Mouse (Mus musculus) heart, postnatal 0 days (tissue): ENCODE data around the gene Slc38a7. TPM values are rescaled to one million over a fixed set of nuclear protein-coding genes. Genes with fewer than 3 reads are reported as not detected.
"Not testable (repeated sequence)": the region's sequence is repeated elsewhere in the genome, so short reads cannot be mapped to it uniquely, and the experiment has no call there.

Experiments used
- ATAC-seq: fragments of 200-750 bp; cut with Nextera tagmentation; 2 replicates; pipeline ENCODE4 v1.8.0; 2017; ENCODE audit warnings: low read depth, moderate number of reproducible peaks, moderate library complexity; ENCODE audit not compliant: insufficient read depth
- DNase-seq: peaks from one replicate; pipeline ENCODE4 v3.0.0-alpha.2; 2016; ENCODE audit warnings: low spot score
- H3K27ac ChIP-seq: fragments of 300-500 bp; sonication (generic); 2 replicates; pipeline ENCODE4 v1.5.1; 2014; ENCODE audit warnings: low read depth, mild to moderate bottlenecking
- H3K27me3 ChIP-seq: fragments of 300-500 bp; sonication (generic); 2 replicates; pipeline ENCODE4 v1.6.1; 2014; ENCODE audit warnings: low read length, mixed read lengths; ENCODE audit not compliant: control insufficient read depth, insufficient read depth
- H3K36me3 ChIP-seq: fragments of 300-500 bp; sonication (generic); replicated peaks from 2 replicates; pipeline ENCODE4 v1.6.1; 2014; ENCODE audit warnings: low read length, mixed read lengths; ENCODE audit not compliant: control insufficient read depth, insufficient read depth
- H3K4me1 ChIP-seq: fragments of 300-500 bp; sonication (generic); 2 replicates; pipeline ENCODE4 v1.6.1; 2014; ENCODE audit warnings: antibody characterized with exemption; ENCODE audit not compliant: control insufficient read depth, insufficient read depth
- H3K4me2 ChIP-seq: fragments of 300-500 bp; sonication (generic); 2 replicates; pipeline ENCODE4 v1.6.1; 2014; ENCODE audit warnings: low read depth, mild to moderate bottlenecking, low read length, moderate library complexity
- H3K4me3 ChIP-seq: fragments of 300-500 bp; sonication (generic); 2 replicates; pipeline ENCODE4 v1.5.1; 2014; ENCODE audit warnings: low read depth, low read length
- H3K9ac ChIP-seq: fragments of 300-500 bp; sonication (generic); replicated peaks from 2 replicates; pipeline ENCODE4 v1.6.1; 2014; ENCODE audit warnings: low read depth, low read length, mixed read lengths
- H3K9me3 ChIP-seq: fragments of 300-500 bp; sonication (generic); replicated peaks from 2 replicates; pipeline ENCODE4 v1.6.1; 2016; ENCODE audit warnings: low read length; ENCODE audit not compliant: control insufficient read depth
- CTCF ChIP-seq: IDR thresholded peaks from 2 replicates; pipeline ENCODE4 v1.5.1; 2016; ENCODE audit warnings: antibody characterized with exemption, control low read depth, low read depth
- EP300 ChIP-seq: IDR thresholded peaks from 2 replicates; pipeline ENCODE4 v1.6.1; 2016; ENCODE audit warnings: antibody characterized with exemption, low read depth
- WGBS: fragments of 180-500 bp; shearing (Covaris S2); extraction: QIAGEN DNeasy Blood & Tissue Kit; methylation state at CpG from one replicate; pipeline ENCODE4 v1.1.7; 2014; 5-methylcytosine and 5-hydroxymethylcytosine counted together
- polyA plus RNA-seq: library from polyadenylated mRNA; unstranded; fragments of >200 nt; fragmentation: Nextera tagmentation; extraction: Ambion mirVana; gene quantifications from 2 replicates; pipeline ENCODE4 v1.2.1, GENCODE M21; 2015
- total RNA-seq: library from RNA; depleted of rRNA; stranded (reverse); fragments of >200 nt; gene quantifications from 2 replicates; pipeline ENCODE4 v1.2.3, GENCODE M21; 2014; ENCODE audit warnings: low replicate concordance

Slc38a7 gene
- total and polyA plus RNA-seq, 2 experiments from 2014 or later: 7.2 to 12.5 TPM

DNA sequence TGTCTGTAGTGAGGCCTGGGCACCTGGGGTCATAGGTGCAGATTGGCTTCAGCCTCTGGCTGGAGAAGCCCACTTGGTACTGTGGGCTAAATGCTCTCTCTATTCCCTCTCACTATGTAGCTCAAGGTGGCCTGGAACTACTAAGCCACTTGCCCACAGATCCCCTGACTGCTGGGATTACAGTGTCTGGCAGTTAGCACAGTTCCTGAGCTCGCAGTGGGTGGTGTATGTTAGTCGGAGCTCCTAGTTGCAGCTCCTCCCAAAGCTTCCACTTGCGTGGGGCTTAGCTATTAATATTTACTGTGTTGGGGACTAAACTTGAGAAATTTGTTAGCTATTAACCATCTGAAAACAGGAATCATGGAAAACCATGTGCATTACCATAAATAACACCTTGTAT lies 28.2 kb upstream of the Slc38a7 start:
- ATAC-seq: no peak

GRCm38 (mm10) chr8:95879823-95880222 lies 26.5 kb upstream of the Slc38a7 start:
- no peak for DNase-seq
- Histone ChIP-seq H3K27me3 (no peaks in the 10 kb centered on the region), H3K4me1 (0 out of 2 replicates have a peak, but pooled peaks cover 11% of the 10 kb centered on the region), H3K36me3 (peaks cover 24% of the 10 kb centered on the region), H3K4me2 (no peak overlapping the region), H3K27ac (no peak overlapping the region), H3K4me3 (no peak overlapping the region), H3K9me3 (no peaks in the 10 kb centered on the region), H3K9ac (no peak overlapping the region)
- WGBS: 83% methylated on average over 4 of the region's 4 CpGs
- no peak for TF ChIP-seq CTCF
- TF ChIP-seq EP300: no peak
- ATAC-seq: no peak

More for the DNA sequence above, 28.2 kb upstream of the Slc38a7 start:
- no peak for DNase-seq
- H3K4me2 ChIP-seq: no peak overlapping the region
- H3K9me3 ChIP-seq: no peaks in the 10 kb centered on the region
- peaks cover 10% of the 10 kb centered on the region for H3K36me3 ChIP-seq
- TF ChIP-seq CTCF: no peak
- TF ChIP-seq EP300: no peak
- no peaks in the 10 kb centered on the region for H3K27me3 ChIP-seq
- peaks cover 24% of the 10 kb centered on the region for H3K4me1 ChIP-seq
- no peak overlapping the region for H3K4me3 ChIP-seq
- H3K27ac ChIP-seq: no peak overlapping the region
- 0 out of 2 replicates have a peak overlapping the region, but pooled peaks have one; percentile 7 for H3K9ac ChIP-seq
- WGBS: 52% methylated on average over 3 of the region's 3 CpGs

DNA sequence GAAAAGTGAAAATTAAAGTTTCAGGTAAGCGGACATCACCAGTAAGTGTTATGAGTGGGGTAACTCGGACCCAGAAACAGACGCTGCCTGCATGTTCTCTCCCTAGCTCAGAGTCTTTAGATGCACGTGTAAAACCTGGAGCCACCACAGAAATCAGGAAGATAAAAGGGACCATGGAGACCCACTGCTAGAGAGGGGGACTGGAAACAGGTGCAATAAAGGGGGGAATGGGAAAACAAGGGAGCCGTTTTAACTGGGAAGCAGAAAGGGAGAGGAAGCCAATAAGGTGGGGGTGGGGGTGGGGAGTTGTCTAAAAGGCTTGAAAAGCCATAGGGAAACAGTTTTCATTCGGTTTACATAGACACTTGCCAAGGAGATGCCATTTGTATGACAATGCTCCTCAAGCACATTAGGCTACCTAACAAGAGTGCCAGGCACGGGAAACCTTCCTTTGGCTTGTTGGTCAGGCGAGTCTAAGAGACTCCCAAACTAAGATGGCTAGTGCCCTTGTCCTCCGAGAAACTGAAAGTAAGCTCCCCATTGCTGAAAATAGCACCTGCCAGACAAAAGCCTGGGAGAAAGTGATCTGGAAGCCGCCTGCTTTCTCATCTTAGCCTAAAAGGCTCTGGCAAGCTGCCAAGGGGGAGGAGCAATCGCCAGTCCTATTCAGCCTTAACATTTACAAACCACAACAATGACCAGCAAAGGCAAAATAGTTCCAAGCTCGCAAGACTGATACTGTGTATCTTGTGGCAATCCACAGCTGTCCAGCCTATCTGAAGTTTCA lies 25.0 kb upstream of the Slc38a7 start:
- Histone ChIP-seq H3K36me3 (peaks cover 38% of the 10 kb centered on the region), H3K27ac (peak overlapping the region; percentile 81), H3K9ac (peak overlapping the region; percentile 45; the same call in 1 of the 2 replicates), H3K27me3 (no peaks in the 10 kb centered on the region), H3K4me1 (0 out of 2 replicates have a peak, but pooled peaks cover 8% of the 10 kb centered on the region), H3K4me2 (peak overlapping the region; percentile 60), H3K9me3 (no peaks in the 10 kb centered on the region), H3K4me3 (peak overlapping the region; percentile 42)
- peak; percentile 31; the same call in 1 of the 2 replicates for ATAC-seq
- 31% methylated on average over 12 of the region's 12 CpGs for WGBS
- no peak for TF ChIP-seq EP300
- no peak for TF ChIP-seq CTCF
- DNase-seq: peak; percentile 58

DNA sequence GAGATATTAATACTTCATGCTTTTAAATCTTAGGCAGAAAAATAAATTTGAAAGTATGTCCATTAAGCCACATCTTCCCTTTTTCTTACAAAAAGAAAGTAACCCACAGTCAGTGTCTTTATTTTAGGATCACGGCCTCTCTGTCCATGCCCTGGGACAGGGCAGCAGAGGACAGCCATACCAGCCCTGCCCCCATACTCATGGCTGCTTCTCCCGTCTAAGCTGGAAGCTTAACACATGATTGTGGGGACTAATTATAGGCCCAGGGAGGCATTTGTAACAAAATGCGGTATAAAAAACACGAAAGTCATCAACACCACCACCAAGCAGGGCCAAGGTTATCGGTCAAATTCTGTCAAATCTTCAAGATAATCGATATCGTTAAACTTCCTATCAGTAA lies 21.9 kb upstream of the Slc38a7 start:
- peaks cover 69% of the 10 kb centered on the region for H3K36me3 ChIP-seq
- ATAC-seq (peak; percentile 79), DNase-seq (no peak)
- no peak for TF ChIP-seq CTCF
- no peak for TF ChIP-seq EP300
- no peaks in the 10 kb centered on the region for H3K9me3 ChIP-seq
- H3K4me2 ChIP-seq: no peak overlapping the region
- 69% methylated on average over 7 of the region's 7 CpGs for WGBS
- 0 out of 2 replicates have a peak, but pooled peaks cover 8% of the 10 kb centered on the region for H3K4me1 ChIP-seq
- H3K4me3 ChIP-seq: no peak overlapping the region
- H3K27ac ChIP-seq: peak overlapping the region; percentile 72
- no peak overlapping the region for H3K9ac ChIP-seq
- no peaks in the 10 kb centered on the region for H3K27me3 ChIP-seq

- H3K4me3 ChIP-seq: no peak overlapping the region
- peaks cover 96% of the 10 kb centered on the region for H3K36me3 ChIP-seq
- H3K4me2 ChIP-seq: no peak overlapping the region
- no peak overlapping the region for H3K9ac ChIP-seq
- 88% methylated on average over 16 of the region's 16 CpGs for WGBS
- no peak overlapping the region for H3K27ac ChIP-seq
- DNase-seq: no peak
- ATAC-seq: no peak
- TF ChIP-seq EP300: no peak
- TF ChIP-seq CTCF: no peak
- no peaks in the 10 kb centered on the region for H3K9me3 ChIP-seq
- H3K27me3 ChIP-seq: no peaks in the 10 kb centered on the region
- H3K4me1 ChIP-seq: no peaks in the 10 kb centered on the region
Observed at GRCm38 (mm10) chr8:95871690-95872089, 18.4 kb upstream of the Slc38a7 start.

GRCm38 (mm10) chr8:95864851-95865250 lies 11.5 kb upstream of the Slc38a7 start:
- H3K27ac ChIP-seq, H3K4me3 ChIP-seq, DNase-seq, H3K9ac ChIP-seq, H3K9me3 ChIP-seq, H3K4me2 ChIP-seq, H3K4me1 ChIP-seq, H3K27me3 ChIP-seq, ATAC-seq: not testable (repeated sequence)
- WGBS: 92% methylated on average over 17 of the region's 18 CpGs
- peaks cover 52% of the 10 kb centered on the region for H3K36me3 ChIP-seq

DNA sequence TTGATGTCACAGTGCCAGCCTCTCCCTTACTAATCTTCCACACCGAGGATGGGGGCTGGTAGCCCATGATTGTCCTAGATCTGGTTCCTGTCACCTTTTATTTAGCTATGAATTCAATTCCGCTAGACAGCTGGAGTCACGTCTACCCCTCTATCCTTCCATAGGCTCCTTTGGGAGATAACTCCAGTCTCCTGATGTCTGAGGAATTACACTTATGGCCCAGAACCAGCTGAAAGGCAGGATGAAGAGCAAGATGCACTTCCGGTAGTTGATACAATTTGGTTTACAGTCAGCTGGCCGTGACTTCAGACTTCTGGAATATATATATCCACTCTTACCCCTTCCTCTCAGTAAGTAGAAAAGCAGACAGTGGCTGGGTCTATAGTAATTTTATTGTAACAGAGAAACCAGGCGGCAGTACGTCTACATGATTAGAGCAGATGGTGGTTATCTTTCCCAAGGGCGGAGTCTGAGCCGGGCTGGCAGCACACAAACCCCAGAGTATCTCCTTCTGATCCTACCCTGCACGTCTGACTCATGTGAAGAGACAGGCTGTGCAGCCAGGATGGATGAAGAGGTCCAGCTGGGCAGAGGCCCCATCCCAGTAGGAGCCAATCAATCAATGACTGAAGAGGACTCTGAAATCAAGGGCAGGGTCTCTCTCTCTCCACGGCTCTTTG lies 10.6 kb upstream of the Slc38a7 start:
- 60% methylated on average over 10 of the region's 11 CpGs for WGBS
- not testable (repeated sequence) for H3K4me2 ChIP-seq, H3K27ac ChIP-seq, H3K27me3 ChIP-seq, DNase-seq, H3K4me1 ChIP-seq, H3K9me3 ChIP-seq, H3K4me3 ChIP-seq, H3K9ac ChIP-seq
- 0 out of 2 replicates have a peak, but pooled peaks have one; percentile 24 for ATAC-seq
- peaks cover 42% of the 10 kb centered on the region for H3K36me3 ChIP-seq
